Mouse (Mus musculus) ES-CJ7 (cell line): ENCODE measurements around the gene Tgfb3.
A peak's percentile ranks its signal among the peaks of the same experiment; 100 is the strongest.

Experiments used
- DNase-seq: peaks from one replicate; pipeline ENCODE4 v3.0.0; 2011; ENCODE audit warnings: low read depth, low spot score

The Tgfb3 gene

GRCm38 (mm10) chr12:86079202-86079667 is 394 bp upstream of the Tgfb3 start:
- peak; percentile 82 for DNase-seq

GRCm38 (mm10) chr12:86078176-86078552 is 677 bp downstream of the Tgfb3 start:
- DNase-seq = no peak

GRCm38 (mm10) chr12:86077736-86078135 is 1.1 kb downstream of the Tgfb3 start:
- DNase-seq = no peak

DNA sequence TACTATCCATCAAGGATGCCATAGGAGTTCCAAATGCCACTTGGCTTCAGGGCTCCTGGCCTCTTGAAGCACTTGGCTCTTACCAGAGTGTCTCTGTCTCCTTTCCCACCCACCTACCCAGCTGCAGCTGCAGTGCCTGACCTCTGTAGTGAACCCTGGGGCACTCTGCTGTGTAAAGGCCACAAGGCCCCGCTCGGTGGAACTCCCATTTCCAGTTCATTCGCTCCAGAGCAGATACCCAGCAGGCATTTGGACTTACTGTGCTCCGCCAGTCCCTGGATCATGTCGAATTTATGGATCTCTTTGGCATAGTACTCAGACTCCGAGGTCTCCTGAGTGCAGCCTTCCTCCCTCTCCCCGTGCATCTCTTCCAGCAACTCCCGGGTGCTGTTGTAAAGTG is 1.5 kb downstream of the Tgfb3 start:
- DNase-seq = no peak

DNA sequence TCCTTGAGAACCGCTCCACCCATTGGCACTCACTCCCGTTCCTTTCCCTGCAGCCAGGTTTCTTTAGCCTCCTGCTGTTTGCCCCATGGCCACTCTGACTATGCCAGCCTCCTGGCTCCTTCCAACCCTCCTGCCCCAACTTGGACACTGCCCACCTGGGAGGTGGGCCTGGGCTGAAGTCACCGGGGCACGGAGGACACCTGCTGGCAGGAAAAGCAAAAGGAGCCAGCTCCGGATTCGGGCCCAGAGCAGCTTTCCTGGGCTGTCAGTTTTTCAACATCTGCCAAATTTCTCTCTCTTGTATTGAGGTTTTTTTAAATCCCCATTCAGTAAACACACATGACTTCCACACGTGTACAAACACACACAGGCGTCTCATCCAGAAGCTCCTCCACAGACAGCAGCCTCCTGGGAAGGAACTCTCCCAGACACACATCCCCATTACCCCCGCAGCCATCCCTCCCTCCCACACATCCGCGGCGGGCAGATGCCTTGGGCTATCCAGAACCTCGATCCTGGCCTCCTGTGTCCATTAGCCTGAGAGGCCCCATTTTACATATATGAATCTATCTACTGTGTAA is 2.4 kb downstream of the Tgfb3 start:
- DNase-seq = no peak

GRCm38 (mm10) chr12:86075358-86075757 is 3.5 kb downstream of the Tgfb3 start:
- no peak for DNase-seq

DNA sequence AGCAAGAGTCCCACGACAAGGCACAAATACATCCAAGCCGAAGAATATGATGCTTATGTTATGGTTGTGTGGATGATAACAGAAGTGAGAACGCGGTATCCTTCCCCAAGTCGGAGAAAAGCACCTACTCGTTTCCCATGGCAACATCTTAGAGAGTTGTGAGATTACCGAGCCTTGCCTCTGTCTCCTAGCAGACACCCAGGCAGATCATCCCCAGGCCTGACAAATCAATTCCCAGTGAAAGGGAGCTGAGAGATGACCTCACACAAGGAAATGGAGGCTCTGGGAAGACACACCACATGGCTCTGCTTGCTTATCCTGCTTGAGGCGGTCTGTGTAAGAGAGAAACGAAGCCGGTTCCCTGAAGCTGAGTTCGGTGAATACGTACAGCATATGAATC is 4.2 kb downstream of the Tgfb3 start:
- no peak for DNase-seq

GRCm38 (mm10) chr12:86071432-86071831 is 7.4 kb downstream of the Tgfb3 start:
- DNase-seq = no peak

DNA sequence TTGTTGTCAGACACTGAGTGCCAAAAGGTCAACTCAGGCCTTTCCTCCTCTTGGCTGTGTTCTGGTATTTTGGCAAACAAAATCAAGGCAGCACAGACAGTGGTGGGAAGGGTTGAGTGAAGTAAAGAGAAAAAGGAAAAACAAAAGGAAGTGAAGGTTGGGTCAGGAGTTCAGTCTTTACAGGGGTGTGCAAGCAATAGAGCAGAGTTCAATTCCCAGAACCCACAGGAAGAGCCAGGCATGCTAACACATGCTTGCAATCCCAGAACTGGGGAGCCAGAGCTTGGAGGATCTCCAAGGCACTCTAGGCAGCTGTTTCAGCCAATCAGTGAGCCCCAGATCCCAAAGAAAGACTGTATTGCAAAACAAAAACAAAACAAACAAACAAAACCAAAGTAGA is 14.0 kb downstream of the Tgfb3 start:
- no peak for DNase-seq

DNA sequence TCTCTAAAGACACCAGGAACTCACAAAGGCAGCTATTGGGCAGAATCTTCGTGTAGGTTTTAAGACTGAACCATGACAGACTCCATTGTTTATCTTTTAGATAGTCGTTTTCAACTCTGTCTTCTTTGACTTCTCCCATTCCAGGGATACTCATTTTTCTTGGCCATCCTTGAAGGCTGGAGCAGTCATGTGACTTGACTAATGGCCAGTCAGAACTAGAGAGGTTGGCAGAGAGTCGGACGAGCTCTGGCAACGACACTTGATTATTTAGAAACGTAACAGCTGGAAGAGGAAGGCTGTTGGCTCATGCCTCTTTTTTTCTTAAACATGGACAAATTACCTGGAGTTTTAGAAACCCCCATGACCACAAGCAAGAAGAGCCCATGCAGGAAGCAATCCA is 19.5 kb downstream of the Tgfb3 start:
- no peak for DNase-seq

DNA sequence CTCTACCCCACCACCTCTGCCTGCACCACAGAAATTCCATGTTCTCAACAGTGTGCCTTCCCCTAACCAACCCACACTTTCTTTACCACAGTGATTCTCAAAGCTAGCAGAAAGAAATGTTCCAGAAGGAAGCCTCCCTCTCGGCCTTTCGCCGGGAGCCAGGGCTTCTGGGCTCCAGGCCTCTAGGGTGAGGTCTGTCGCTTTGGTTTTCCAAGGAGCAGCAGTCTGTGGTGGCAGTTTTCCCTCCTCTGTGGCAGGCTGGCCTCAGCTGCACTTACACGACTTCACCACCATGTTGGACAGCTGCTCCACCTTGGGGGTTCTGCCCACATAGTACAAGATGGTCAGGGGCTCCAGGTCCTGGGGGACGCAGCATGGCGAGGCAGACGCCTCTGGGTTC is 21.3 kb downstream of the Tgfb3 start:
- no peak for DNase-seq

GRCm38 (mm10) chr12:86056976-86057375 is 21.9 kb downstream of the Tgfb3 start:
- no peak for DNase-seq

- no peak for DNase-seq
Measured at GRCm38 (mm10) chr12:86055306-86055705, 23.5 kb downstream of the Tgfb3 start.

DNA sequence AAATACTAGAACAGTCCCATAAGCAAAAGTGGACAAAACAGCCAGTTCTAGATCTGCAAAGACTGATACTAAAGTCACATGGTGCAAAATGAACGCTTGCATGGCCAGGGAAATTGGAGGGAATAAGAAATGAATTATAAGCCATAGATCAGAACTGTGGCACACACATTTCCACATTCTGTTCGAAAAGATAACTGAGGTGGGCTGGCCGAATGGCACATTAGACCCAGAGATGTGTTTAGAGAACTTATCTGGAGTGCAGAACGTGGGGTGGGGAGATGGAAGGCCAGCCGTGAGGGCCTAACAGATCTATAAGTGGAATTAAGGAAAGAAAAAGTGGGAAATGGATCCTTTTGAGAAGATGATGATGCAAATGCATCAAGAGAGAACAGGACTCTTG is 27.4 kb downstream of the Tgfb3 start:
- no peak for DNase-seq

DNA sequence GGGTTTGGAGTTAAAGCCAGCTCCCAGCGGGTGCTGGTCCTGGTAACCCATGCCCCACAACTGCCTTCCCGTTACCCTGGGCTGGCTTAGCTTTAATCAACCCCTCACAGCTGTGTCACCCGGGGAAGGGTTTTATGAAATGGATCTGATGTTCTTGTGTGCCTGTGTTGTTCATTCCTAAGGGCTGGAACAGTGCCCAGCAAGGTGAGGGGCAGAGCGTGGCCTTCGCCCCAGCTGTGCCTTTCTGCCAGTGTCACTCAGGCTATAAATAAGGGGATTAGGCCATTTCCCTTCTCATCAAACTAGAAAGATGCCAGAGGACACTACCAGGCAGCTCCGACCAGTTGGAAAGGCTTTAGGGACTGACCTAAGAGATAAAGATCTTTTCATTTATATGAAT is 29.0 kb downstream of the Tgfb3 start:
- no peak for DNase-seq

DNA sequence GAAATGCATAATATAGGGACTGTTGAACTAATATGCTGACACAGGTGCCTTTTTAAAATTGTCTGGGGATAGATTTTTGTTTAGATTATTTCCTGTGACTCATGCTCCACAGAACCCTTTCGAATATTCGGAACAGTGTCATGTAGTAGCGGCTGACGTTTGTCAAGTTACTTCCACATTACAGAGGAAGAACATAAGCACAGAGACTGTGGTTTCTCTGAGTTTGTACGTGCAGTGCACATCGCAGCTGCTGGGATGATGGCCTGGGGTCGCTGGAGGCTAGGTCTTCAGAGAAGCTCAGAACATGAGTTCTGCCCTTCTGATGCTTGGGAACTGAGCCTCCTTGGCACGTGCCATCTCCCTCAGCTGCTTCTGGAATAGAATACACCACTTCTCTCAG is 31.5 kb downstream of the Tgfb3 start:
- no peak for DNase-seq

GRCm38 (mm10) chr12:86046776-86047175 is 32.1 kb downstream of the Tgfb3 start:
- DNase-seq = no peak

- no peak for DNase-seq
Measured at GRCm38 (mm10) chr12:86046141-86046540, 32.7 kb downstream of the Tgfb3 start.

DNA sequence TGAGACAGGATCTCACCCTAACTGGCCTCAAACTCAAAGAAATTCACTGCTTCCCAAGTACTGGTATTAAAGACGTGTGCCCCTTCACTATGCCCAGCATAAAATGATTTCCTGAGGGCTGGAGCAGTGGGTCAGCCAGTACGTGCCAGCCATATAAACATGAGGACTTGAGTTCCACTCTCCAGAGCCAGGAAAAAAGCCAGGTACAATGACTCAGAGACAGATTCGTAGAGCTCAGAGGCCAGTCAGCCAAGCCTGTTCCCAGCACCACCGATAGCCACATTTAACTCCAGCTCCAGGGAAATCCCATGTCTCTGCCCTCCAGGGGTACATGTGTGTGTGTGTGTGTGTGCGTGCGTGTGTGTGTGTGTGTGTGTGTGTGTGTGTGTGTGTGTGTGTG is 39.1 kb downstream of the Tgfb3 start:
- no peak for DNase-seq

- DNase-seq = no peak
Measured at GRCm38 (mm10) chr12:86039078-86039477, 39.8 kb downstream of the Tgfb3 start.

DNA sequence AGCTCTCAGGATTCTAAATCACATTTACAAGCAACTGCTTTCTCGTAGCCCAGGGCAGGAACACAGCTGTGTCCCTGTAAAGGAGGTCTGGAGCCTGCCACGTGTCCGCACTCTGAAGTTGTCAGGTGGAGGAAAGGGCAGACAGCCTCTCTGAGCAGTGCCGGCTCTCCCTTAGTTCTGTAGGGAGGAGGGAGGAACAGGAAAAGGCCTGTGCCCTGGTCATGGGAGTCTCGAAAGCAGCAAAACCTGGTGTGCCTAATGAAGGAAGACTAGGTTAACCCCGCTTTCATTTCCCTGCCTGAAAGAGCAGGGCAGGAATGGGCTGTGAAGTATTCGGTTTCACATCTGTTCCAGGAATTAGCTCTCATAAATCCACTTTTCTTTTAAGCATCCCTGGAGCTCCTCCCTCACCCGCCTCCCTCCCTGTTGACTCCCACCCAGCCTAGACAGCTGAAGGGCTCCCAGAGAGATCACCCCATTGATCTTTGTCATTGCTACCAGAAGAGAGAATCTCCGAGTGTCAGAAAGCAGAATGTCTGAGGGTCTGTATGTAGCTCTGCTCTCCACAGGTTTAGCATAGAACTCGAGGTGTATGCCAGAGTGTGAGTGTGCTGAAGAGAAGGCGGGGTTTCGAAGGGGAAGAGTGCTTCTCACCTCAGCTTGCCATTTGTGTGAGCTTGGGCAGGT is 41.5 kb downstream of the Tgfb3 start:
- DNase-seq = no peak

GRCm38 (mm10) chr12:86036368-86037166 is 42.3 kb downstream of the Tgfb3 start:
- DNase-seq = no peak

GRCm38 (mm10) chr12:86035586-86035985 is 43.3 kb downstream of the Tgfb3 start:
- no peak for DNase-seq
